Mouse (Mus musculus): ENCODE measurements around the gene Hoxd4. TPM values are rescaled to one million over a fixed set of nuclear protein-coding genes. Genes with fewer than 3 reads are reported as not detected.

Hoxd4 gene
- polyA plus RNA-seq (2012; rRNA removed) (14.7 and 17.8 TPM in 2 replicates), polyA plus RNA-seq (2014; fragmentation: Nextera tagmentation; extraction: Ambion mirVana) (0.63 and 0.73 TPM in 2 replicates)

GRCm38 (mm10) chr2:74711721-74712621 lies at the start of gene Hoxd4, which contains the start of gene Hoxd3:
Hoxd4 (plus strand) TSS chr2:74711929.
Hoxd3 (plus strand) TSS chr2:74711927.
- DNase-seq (ENCODE audit: low spot score), result peak; percentile 71

GRCm38 (mm10) chr2:74663291-74663925 lies 48.3 kb upstream of the Hoxd4 start:
- Histone ChIP-seq H3K4me3 (replicated peaks; ENCODE audit: low read length) (peak overlapping the region; percentile 23), H3K4me1 (ENCODE audit: control insufficient read depth, insufficient read depth, low read length) (no peaks in the 10 kb centered on the region; the same call in 1 of the 2 replicates), H3K9ac (ENCODE audit: low read depth, low read length, severe bottlenecking) (peak overlapping the region; percentile 52), H3K27ac (replicated peaks; ENCODE audit: low read depth, low read length) (peak overlapping the region; percentile 79), H3K4me2 (replicated peaks; ENCODE audit: low read depth, low read length, severe bottlenecking) (peak overlapping the region; percentile 96), H3K27me3 (ENCODE audit: control insufficient read depth, insufficient read depth, low read length) (peaks cover 35% of the 10 kb centered on the region), H3K36me3 (ENCODE audit: control insufficient read depth, insufficient read depth, low read length) (no peaks in the 10 kb centered on the region), H3K9me3 (ENCODE audit: control insufficient read depth, low read length) (no peaks in the 10 kb centered on the region)
- WGBS, result 3% methylated on average over 18 of the region's 18 CpGs
- ATAC-seq (ENCODE audit: low FRiP score, low read depth), result no peak
- peak; percentile 68 for DNase-seq (ENCODE audit: low spot score)
- no peak for TF ChIP-seq POLR2A (IDR thresholded peaks at IDR 0.05; ENCODE audit: borderline replicate concordance, extremely low read depth, insufficient read depth, insufficient read length)

More at GRCm38 (mm10) chr2:74711721-74712621, at the start of gene Hoxd4, which contains the start of gene Hoxd3:
- Histone ChIP-seq H3K27me3 (ENCODE audit: control insufficient read depth, insufficient read depth, low read length) (peaks cover 95% of the 10 kb centered on the region), H3K36me3 (ENCODE audit: control insufficient read depth, insufficient read depth, low read length) (no peaks in the 10 kb centered on the region), H3K9ac (ENCODE audit: low read depth, low read length, severe bottlenecking) (peak within 1 kb of the TSS; percentile 58), H3K4me2 (replicated peaks; ENCODE audit: low read depth, low read length, severe bottlenecking) (peak within 1 kb of the TSS; percentile 68), H3K4me3 (replicated peaks; ENCODE audit: low read length) (peak within 1 kb of the TSS; percentile 47), H3K9me3 (ENCODE audit: control insufficient read depth, low read length) (no peaks in the 10 kb centered on the region), H3K4me1 (ENCODE audit: control insufficient read depth, insufficient read depth, low read length) (peaks cover 5% of the 10 kb centered on the region; the same call in 1 of the 2 replicates), H3K27ac (replicated peaks; ENCODE audit: low read depth, low read length) (peak within 1 kb of the TSS; percentile 58)
- 0 out of 2 replicates have a peak, but pooled peaks have one; percentile 29 for ATAC-seq (ENCODE audit: low FRiP score, low read depth)
- TF ChIP-seq POLR2A (IDR thresholded peaks at IDR 0.05; ENCODE audit: borderline replicate concordance, extremely low read depth, insufficient read depth, insufficient read length), result no peak
- whole genome bisulfite sequencing, result 1% methylated on average over 65 of the region's 65 CpGs

GRCm38 (mm10) chr2:74666411-74666810 lies 45.3 kb upstream of the Hoxd4 start:
- Histone ChIP-seq H3K4me3 (replicated peaks; ENCODE audit: low read length) (peak overlapping the region; percentile 74), H3K4me2 (replicated peaks; ENCODE audit: low read depth, low read length, severe bottlenecking) (peak overlapping the region; percentile 96), H3K27me3 (ENCODE audit: control insufficient read depth, insufficient read depth, low read length) (peaks cover 33% of the 10 kb centered on the region; the same call in 1 of the 2 replicates), H3K9me3 (ENCODE audit: control insufficient read depth, low read length) (no peaks in the 10 kb centered on the region), H3K36me3 (ENCODE audit: control insufficient read depth, insufficient read depth, low read length) (peaks cover 9% of the 10 kb centered on the region), H3K9ac (ENCODE audit: low read depth, low read length, severe bottlenecking) (peak overlapping the region; percentile 99), H3K4me1 (ENCODE audit: control insufficient read depth, insufficient read depth, low read length) (no peaks in the 10 kb centered on the region; the same call in 1 of the 2 replicates), H3K27ac (replicated peaks; ENCODE audit: low read depth, low read length) (peak overlapping the region; percentile 96)
- WGBS, result 6% methylated on average over 7 of the region's 7 CpGs
- ATAC-seq (ENCODE audit: low FRiP score, low read depth) (no peak), DNase-seq (ENCODE audit: low spot score) (no peak)
- TF ChIP-seq POLR2A (IDR thresholded peaks at IDR 0.05; ENCODE audit: borderline replicate concordance, extremely low read depth, insufficient read depth, insufficient read length), result no peak

- Histone ChIP-seq H3K4me2 (replicated peaks; ENCODE audit: low read depth, low read length, severe bottlenecking) (peak overlapping the region; percentile 96), H3K4me1 (ENCODE audit: control insufficient read depth, insufficient read depth, low read length) (no peaks in the 10 kb centered on the region), H3K4me3 (replicated peaks; ENCODE audit: low read length) (peak overlapping the region; percentile 74), H3K9ac (ENCODE audit: low read depth, low read length, severe bottlenecking) (peak overlapping the region; percentile 99), H3K27me3 (ENCODE audit: control insufficient read depth, insufficient read depth, low read length) (peaks cover 25% of the 10 kb centered on the region; the same call in 1 of the 2 replicates), H3K9me3 (ENCODE audit: control insufficient read depth, low read length) (no peaks in the 10 kb centered on the region), H3K27ac (replicated peaks; ENCODE audit: low read depth, low read length) (peak overlapping the region; percentile 96), H3K36me3 (ENCODE audit: control insufficient read depth, insufficient read depth, low read length) (peaks cover 9% of the 10 kb centered on the region)
- WGBS, result 2% methylated on average over 35 of the region's 36 CpGs
- TF ChIP-seq POLR2A (IDR thresholded peaks at IDR 0.05; ENCODE audit: borderline replicate concordance, extremely low read depth, insufficient read depth, insufficient read length), result 0 out of 2 replicates have a peak, but pooled peaks have one; percentile 20
- ATAC-seq (ENCODE audit: low FRiP score, low read depth) (peak; percentile 2; the same call in 1 of the 2 replicates), DNase-seq (ENCODE audit: low spot score) (no peak)
Measured at GRCm38 (mm10) chr2:74667191-74667841, 44.4 kb upstream of the Hoxd4 start.

Data from limb, embryonic 14.5 days (tissue).